In genomic region chr1:188810631-188811030, GRCm38 (mm10) we compare ENCODE assay signal across 28 mouse cellular contexts.
DNase-seq lines count a peak whose midpoint lies in the region; ATAC-seq and TF ChIP-seq lines count a peak whose summit lies in the region.
"Had no signal": no experiment of that assay in that cellular context is flagged by ENCODE, and none has a peak within 500 bp of the region (broad histone marks: within the 10 kb centered on the region; RNA-seq: fewer than 3 reads in every experiment).

No protein-coding gene starts in this region.

- no peak overlapping the region for H3K4me3 ChIP-seq in midbrain, postnatal 0 days (ENCODE audit: low read depth, low read length)
- H3K4me3 ChIP-seq: embryonic facial prominence, embryonic 15.5 days; erythroblast, embryonic 14.5 days; forebrain, embryonic 10.5 days; gastrocnemius, adult 2 months; heart, embryonic 15.5 days; hindbrain, embryonic 15.5 days had no signal

- H3K27ac ChIP-seq in midbrain, postnatal 0 days (ENCODE audit: low read depth, low read length) = no peak overlapping the region
- H3K27ac ChIP-seq: embryonic facial prominence, embryonic 15.5 days; forebrain, embryonic 10.5 days; gastrocnemius, adult 2 months; heart, embryonic 15.5 days; hindbrain, embryonic 15.5 days had no signal

- H3K9me3 ChIP-seq in midbrain, postnatal 0 days (ENCODE audit: low read length) = no peaks in the 10 kb centered on the region
- H3K9me3 ChIP-seq: embryonic facial prominence, embryonic 15.5 days; forebrain, embryonic 10.5 days; heart, embryonic 15.5 days; hindbrain, embryonic 15.5 days had no signal

- no peak for TF ChIP-seq CTCF in midbrain, postnatal 0 days (IDR thresholded peaks at IDR 0.05)

- H3K4me2 ChIP-seq in midbrain, postnatal 0 days (ENCODE audit: low read depth, low read length, poor library complexity, severe bottlenecking) = no peak overlapping the region
- H3K4me2 ChIP-seq: embryonic facial prominence, embryonic 15.5 days; heart, embryonic 11.5 days; heart, embryonic 15.5 days; hindbrain, embryonic 15.5 days had no signal

- no peak for DNase-seq in frontal cortex, postnatal 10 days (ENCODE audit: low spot score in 2 of 2)
- DNase-seq in left cerebral cortex, postnatal 14 days (ENCODE audit: low spot score in 2 of 2) = peak; percentile 8 to 20
- DNase-seq in left cerebral cortex, postnatal 10 days (ENCODE audit: extremely low spot score in 1 of 2, low spot score in 2 of 2) = no peak
- peak; percentile 50 for DNase-seq in right cerebral cortex, adult 18-20 months
- DNase-seq in right cerebral cortex, postnatal 14 days = no peak
- DNase-seq in frontal cortex, postnatal 36 days (ENCODE audit: low spot score in 2 of 2) = peak; percentile 8 to 29
- no peak for DNase-seq in midbrain, postnatal 0 days (ENCODE audit: low spot score)
- DNase-seq: adrenal gland, adult 8-10 months; adrenal gland, postnatal 36 days; B cell, adult 2 months; cerebellum, adult 11 months; cerebellum, adult 8-10 months; cerebellum, postnatal 14 days; embryo, embryonic 11 days; gastrocnemius, adult 2 months; gastrocnemius, postnatal 25 days; heart, adult 18-20 months; heart, postnatal 14 days had no signal

- H3K36me3 ChIP-seq in midbrain, postnatal 0 days (ENCODE audit: insufficient read depth, low read length) = no peaks in the 10 kb centered on the region
- H3K36me3 ChIP-seq: embryonic facial prominence, embryonic 15.5 days; forebrain, embryonic 10.5 days; G1E; heart, embryonic 15.5 days; hindbrain, embryonic 15.5 days had no signal

- intact Hi-C loops in left cerebral cortex, postnatal 14 days (cut with DNase I) = no loop called here
- intact Hi-C loops in left cerebral cortex, postnatal 10 days (cut with DNase I) = no loop called here

- H3K9ac ChIP-seq in midbrain, postnatal 0 days (replicated peaks; ENCODE audit: low read length, poor library complexity, severe bottlenecking) = no peak overlapping the region
- H3K9ac ChIP-seq: embryonic facial prominence, embryonic 15.5 days; heart, embryonic 15.5 days; hindbrain, embryonic 15.5 days had no signal

- WGBS in midbrain, postnatal 0 days = 84% methylated on average over 9 of the region's 9 CpGs

- no peaks in the 10 kb centered on the region for H3K4me1 ChIP-seq in midbrain, postnatal 0 days (ENCODE audit: insufficient read depth, low read length)
- H3K4me1 ChIP-seq: heart, embryonic 15.5 days had no signal

- no peaks in the 10 kb centered on the region for H3K27me3 ChIP-seq in midbrain, postnatal 0 days (ENCODE audit: insufficient read depth, low read length)
- H3K27me3 ChIP-seq: embryonic facial prominence, embryonic 15.5 days; heart, embryonic 15.5 days; hindbrain, embryonic 15.5 days had no signal

- peak; percentile 95 for ATAC-seq in frontal cortex, adult (ENCODE audit: low TSS enrichment)
- no peak for ATAC-seq in midbrain, postnatal 0 days (ENCODE audit: low FRiP score)
- ATAC-seq: CD4-positive, CD25-positive, alpha-beta regulatory T cell, adult 4 months; forebrain, embryonic 14.5 days had no signal

Comparison
In these comparisons a context has a peak if more than half of its experiments do, and no peak if none do; other contexts are left out.
1. DNase-seq: peak in left cerebral cortex, postnatal 14 days (2 of 2), right cerebral cortex, adult 18-20 months (single experiment) and frontal cortex, postnatal 36 days (2 of 2); none in frontal cortex, postnatal 10 days (0 of 2), left cerebral cortex, postnatal 10 days (0 of 2), right cerebral cortex, postnatal 14 days (single experiment) and midbrain, postnatal 0 days (single experiment).